Mouse (Mus musculus) heart, embryonic 10.5 days (tissue): ENCODE data around the gene Gtf2i. TPM values are rescaled to one million over a fixed set of nuclear protein-coding genes. Genes with fewer than 3 reads are reported as not detected.
A peak's percentile ranks its signal among the peaks of the same experiment; 100 is the strongest.
"Not testable (repeated sequence)": the region's sequence is repeated elsewhere in the genome, so short reads cannot be mapped to it uniquely, and the experiment has no call there.

Experiments used
- DNase-seq: peaks from one replicate; pipeline ENCODE4 v3.0.0-alpha.2; 2017; ENCODE audit warnings: low spot score
- H3K27ac ChIP-seq: fragments of 300-500 bp; sonication (generic); 2 replicates; pipeline ENCODE4 v1.5.1; 2016; ENCODE audit warnings: mild to moderate bottlenecking
- H3K27me3 ChIP-seq: fragments of 300-500 bp; sonication (generic); 2 replicates; pipeline ENCODE4 v1.6.1; 2016; ENCODE audit warnings: mild to moderate bottlenecking; ENCODE audit not compliant: poor library complexity, insufficient read depth, severe bottlenecking
- H3K36me3 ChIP-seq: fragments of 300-500 bp; sonication (generic); 2 replicates; pipeline ENCODE4 v1.6.1; 2016; ENCODE audit warnings: mild to moderate bottlenecking, moderate library complexity
- H3K4me1 ChIP-seq: fragments of 300-500 bp; sonication (generic); 2 replicates; pipeline ENCODE4 v1.6.1; 2016; ENCODE audit warnings: mild to moderate bottlenecking
- H3K4me3 ChIP-seq: fragments of 300-500 bp; sonication (generic); 2 replicates; pipeline ENCODE4 v1.5.1; 2016; ENCODE audit warnings: mild to moderate bottlenecking, moderate library complexity
- H3K9me3 ChIP-seq: fragments of 300-500 bp; sonication (generic); 2 replicates; pipeline ENCODE4 v1.6.1; 2016; ENCODE audit warnings: mild to moderate bottlenecking, moderate library complexity
- WGBS: fragments of 180-500 bp; shearing (Covaris S2); methylation state at CpG from one replicate; pipeline ENCODE4 v1.1.7; 2016; 5-methylcytosine and 5-hydroxymethylcytosine counted together
- polyA plus RNA-seq: library from polyadenylated mRNA; unstranded; fragments of >200 nt; fragmentation: Nextera tagmentation; extraction: Ambion mirVana; gene quantifications from 2 replicates; pipeline ENCODE4 v1.2.1, GENCODE M21; 2016

Gene Gtf2i
- 130 and 141 TPM in 2 replicates for polyA plus RNA-seq

DNA sequence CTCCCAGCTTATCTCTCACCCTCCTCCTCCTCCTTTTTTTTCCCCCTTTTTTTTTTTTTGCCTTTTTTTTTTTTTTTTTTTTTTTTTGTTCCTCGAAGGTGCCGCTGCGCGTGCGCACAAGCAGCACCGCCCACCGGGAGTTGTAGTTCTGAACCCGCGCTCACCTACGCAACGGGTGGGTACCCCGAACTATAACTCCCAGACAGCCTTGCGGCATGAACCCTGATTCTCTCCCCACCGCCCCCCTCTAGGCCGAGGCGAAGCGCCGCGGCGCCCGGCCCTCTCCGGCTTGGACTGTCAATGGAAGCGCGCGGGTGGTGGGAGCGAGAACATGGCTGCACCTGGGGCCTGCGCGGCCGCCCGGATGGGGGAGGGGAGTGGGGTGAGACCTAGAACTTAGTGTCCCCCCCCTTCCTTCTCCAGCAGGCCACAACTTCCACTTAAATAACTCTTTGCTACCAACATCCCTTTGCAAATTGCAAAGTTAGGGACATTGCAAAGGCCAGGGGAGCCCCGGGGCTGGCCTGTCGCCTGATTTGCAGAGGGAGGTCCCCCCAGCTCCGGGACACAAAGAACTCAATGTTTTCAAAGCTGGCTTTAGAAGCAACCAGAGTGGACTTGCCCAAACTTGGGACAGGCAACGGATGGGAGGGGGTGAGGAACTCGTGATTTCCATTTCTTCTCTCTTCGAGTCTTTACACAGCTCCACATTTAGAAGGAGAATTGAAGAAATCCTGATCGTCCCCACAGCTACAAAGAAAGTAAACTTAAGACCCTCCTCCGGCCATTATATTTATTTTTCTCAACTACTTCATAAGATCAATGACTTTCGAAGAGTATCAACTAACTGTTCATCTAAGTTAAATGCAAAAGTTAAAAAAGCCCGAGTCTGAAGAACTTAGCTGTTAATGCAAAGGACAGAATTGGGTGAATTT lies at the start of gene Gtf2i:
Gene Gtf2i, minus strand, starts transcription at position 73 of the 935 bp plus-strand sequence.
- peak; percentile 98 for DNase-seq
- Histone ChIP-seq H3K27me3 (no peaks in the 10 kb centered on the region), H3K36me3 (peaks cover 22% of the 10 kb centered on the region), H3K9me3 (no peaks in the 10 kb centered on the region), H3K4me1 (peaks cover 38% of the 10 kb centered on the region), H3K27ac (peak within 1 kb of the TSS; percentile 100), H3K4me3 (peak within 1 kb of the TSS; percentile 86)
- under 1% methylated on average over 40 of the region's 40 CpGs for WGBS

DNA sequence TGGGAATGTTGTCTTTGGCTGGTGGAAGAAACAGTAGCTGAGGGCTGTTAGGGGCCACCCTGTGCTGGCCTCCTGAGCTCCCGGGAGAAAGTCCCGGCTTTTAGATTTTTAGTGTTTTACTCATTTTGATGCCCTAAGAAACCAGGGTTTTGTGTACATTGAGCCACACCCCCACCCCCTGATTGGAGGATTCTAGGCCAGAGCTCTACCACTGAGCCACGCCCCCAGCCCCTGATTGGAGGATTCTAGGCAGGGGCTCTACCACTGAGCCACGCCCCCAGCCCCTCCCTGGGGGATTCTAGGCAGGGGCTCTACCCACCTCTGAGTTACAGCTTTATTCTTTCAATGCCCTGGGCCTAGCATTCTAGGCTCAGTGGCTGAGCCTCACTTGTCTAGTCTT lies 44.5 kb upstream of the Gtf2i start:
- no peak for DNase-seq
- Histone ChIP-seq H3K9me3 (no peaks in the 10 kb centered on the region), H3K4me3 (no peak overlapping the region), H3K36me3 (peaks cover 66% of the 10 kb centered on the region), H3K27ac (no peak overlapping the region), H3K4me1 (no peaks in the 10 kb centered on the region), H3K27me3 (no peaks in the 10 kb centered on the region)
- 88% methylated on average over 4 of the region's 4 CpGs for WGBS

DNA sequence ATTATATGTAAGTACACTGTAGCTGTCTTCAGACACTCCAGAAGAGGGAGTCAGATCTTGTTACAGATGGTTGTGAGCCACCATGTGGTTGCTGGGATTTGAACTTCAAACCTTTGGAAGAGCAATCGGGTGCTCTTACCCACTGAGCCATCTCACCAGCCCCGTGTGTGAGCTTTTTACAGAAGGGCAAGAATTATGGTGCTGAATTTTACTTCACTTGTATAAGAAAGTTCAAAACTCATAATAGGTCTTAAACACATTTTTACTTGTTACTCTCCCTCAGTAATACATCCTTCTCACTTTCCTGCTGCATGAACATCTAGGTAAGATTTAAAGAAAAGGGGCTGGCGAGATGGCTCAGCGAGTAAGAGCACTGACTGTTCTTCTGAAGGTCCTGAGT lies 40.8 kb upstream of the Gtf2i start:
- not testable (repeated sequence) for DNase-seq, H3K4me3 ChIP-seq, H3K9me3 ChIP-seq, H3K27me3 ChIP-seq, H3K27ac ChIP-seq
- Histone ChIP-seq H3K36me3 (peaks cover 37% of the 10 kb centered on the region), H3K4me1 (peaks cover 23% of the 10 kb centered on the region)
- WGBS: 93% methylated on average over 4 of the region's 4 CpGs

DNA sequence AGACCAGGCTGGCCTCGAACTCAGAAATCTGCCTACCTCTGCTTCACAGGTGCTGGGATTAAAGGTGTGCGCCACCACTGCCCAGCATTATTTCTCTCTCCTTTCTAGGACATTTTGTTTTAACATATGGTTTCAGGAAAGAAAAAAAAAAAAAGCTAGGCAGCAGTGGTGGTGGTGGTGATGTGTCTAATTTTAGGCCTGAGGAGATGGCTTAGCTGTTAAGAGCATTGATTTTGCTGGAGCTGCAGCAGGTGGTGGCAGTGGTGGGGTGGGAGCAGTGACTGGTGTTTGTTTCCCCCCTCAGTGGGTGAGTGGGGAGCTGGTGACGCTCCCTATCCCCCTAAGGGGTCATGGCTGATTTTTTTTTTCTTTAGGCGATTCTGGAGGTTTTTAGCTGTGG lies 38.6 kb upstream of the Gtf2i start:
- no peak overlapping the region for H3K4me3 ChIP-seq
- no peak for DNase-seq
- WGBS: 62% methylated on average over 4 of the region's 4 CpGs
- H3K27ac ChIP-seq: no peak overlapping the region
- peaks cover 15% of the 10 kb centered on the region for H3K36me3 ChIP-seq
- no peaks in the 10 kb centered on the region for H3K27me3 ChIP-seq
- H3K9me3 ChIP-seq: no peaks in the 10 kb centered on the region
- peaks cover 26% of the 10 kb centered on the region for H3K4me1 ChIP-seq

DNA sequence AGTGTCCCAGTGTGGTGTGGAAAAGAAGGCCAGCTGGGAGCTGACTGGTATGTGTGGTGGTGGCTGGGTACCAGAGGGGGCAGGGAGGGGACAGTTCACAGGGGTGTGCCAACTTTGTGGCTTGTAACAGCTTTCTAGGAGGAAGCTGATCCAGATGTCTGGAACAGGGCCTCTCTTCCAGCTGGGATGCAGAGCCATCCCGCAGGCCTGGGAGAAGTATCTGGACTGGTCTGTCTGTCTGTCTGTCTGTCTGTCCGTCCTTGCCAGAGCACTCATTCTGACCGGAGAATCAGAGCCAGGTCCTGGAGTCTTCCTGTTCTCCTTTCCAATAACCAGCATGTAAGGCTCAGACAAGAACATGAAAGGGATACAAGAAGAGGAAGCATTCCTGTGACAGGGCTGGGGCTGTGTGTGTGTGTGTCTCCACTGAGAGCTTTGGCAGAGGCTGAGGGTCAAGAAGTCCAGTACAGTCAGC lies 38.0 kb upstream of the Gtf2i start:
- 58% methylated on average over 3 of the region's 3 CpGs for WGBS
- H3K4me3 ChIP-seq: no peak overlapping the region
- H3K27ac ChIP-seq: peak overlapping the region; percentile 29; the same call in 1 of the 2 replicates
- peaks cover 26% of the 10 kb centered on the region for H3K4me1 ChIP-seq
- H3K27me3 ChIP-seq: no peaks in the 10 kb centered on the region
- no peak for DNase-seq
- H3K36me3 ChIP-seq: peaks cover 10% of the 10 kb centered on the region
- no peaks in the 10 kb centered on the region for H3K9me3 ChIP-seq

DNA sequence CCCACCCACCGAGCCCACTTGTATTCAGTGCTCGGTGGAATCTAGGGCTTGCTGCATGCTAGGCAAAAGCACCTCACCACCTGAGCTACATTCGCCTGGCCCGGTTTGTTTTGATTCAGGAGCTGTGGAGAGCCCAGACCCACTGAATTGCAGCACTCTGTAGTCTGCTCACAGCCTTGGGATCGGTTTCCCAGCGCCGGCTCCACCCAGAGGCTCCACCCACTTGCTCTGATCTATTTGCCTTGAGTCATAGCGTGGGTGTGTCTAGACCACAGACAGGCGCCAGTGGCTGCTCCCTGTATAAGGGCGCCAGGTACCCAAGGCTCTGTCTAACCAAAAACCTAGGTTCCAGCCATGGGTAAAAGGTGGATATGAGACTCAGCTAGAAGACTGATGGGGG lies 36.1 kb upstream of the Gtf2i start:
- Histone ChIP-seq H3K9me3 (no peaks in the 10 kb centered on the region), H3K4me3 (peak overlapping the region; percentile 22; the same call in 1 of the 2 replicates), H3K27ac (no peak overlapping the region), H3K27me3 (no peaks in the 10 kb centered on the region), H3K4me1 (peaks cover 26% of the 10 kb centered on the region), H3K36me3 (no peaks in the 10 kb centered on the region)
- WGBS: 14% methylated on average over 10 of the region's 10 CpGs
- peak; percentile 90 for DNase-seq

DNA sequence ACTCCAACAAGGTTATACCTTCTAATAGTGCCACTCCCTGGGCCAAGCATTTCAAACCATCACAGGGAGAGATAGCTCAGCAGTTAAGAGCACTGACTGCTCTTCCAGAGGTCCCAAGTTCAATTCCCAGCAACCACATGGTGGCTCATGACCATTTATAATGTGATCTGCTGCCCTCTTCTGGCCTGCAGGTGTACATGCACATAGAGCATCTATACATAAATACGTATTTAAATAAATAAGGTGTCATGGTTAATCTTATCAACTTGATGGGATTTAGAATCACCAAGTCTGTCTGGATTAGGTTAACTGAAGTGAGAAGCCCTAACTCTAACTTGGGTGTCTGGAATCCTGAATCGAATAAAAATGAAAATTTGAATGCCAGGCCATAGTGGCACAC lies 32.5 kb upstream of the Gtf2i start:
- Histone ChIP-seq H3K9me3 (no peaks in the 10 kb centered on the region), H3K27ac (no peak overlapping the region), H3K27me3 (no peaks in the 10 kb centered on the region), H3K4me3 (no peak overlapping the region), H3K4me1 (peaks cover 11% of the 10 kb centered on the region), H3K36me3 (no peaks in the 10 kb centered on the region)
- no peak for DNase-seq
- 78% methylated on average over 2 of the region's 2 CpGs for WGBS

DNA sequence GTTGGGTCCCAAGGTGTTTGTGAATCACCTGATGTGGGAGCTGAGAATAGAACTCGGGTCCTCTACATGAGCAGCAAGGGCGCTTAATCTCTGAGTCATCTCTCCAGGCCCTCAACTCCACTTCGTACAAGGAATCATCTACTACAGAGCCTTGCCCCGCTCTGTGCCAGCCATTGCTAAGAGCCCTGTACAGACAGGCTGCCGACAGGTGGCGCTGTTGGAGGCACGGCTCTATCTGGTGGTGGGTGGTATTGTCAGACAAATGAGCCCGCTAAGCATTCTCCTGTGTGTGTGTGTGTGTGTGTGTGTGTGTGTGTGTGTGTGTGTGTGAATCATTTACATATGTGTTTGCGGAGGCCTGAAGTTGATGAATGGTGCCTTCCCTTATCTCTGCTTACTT lies 30.9 kb upstream of the Gtf2i start:
- no peak for DNase-seq
- Histone ChIP-seq H3K4me1 (peaks cover 5% of the 10 kb centered on the region), H3K27ac (no peak overlapping the region), H3K27me3 (no peaks in the 10 kb centered on the region), H3K36me3 (no peaks in the 10 kb centered on the region), H3K9me3 (no peaks in the 10 kb centered on the region), H3K4me3 (no peak overlapping the region)
- WGBS: 79% methylated on average over 9 of the region's 9 CpGs

DNA sequence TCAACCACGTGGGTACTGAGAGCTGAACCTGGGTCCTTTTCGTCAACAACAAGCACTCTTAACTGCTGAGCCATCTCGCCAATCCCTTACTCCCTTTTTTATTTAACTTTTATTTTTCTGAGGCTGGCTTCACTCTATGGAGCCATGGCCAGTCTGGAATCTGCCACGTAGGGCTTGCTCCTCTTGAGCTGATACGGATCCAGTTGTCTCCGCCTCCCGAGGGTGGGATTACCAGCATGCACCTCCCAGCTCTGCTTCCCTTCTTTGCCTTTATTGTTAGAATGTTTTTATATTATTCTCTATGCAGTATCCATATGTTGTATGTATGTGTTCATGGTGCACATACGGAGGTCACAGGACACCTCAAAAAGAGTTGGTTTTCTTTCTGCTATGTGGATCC lies 29.5 kb upstream of the Gtf2i start:
- H3K4me3 ChIP-seq: no peak overlapping the region
- 69% methylated on average over 8 of the region's 8 CpGs for WGBS
- H3K4me1 ChIP-seq: peaks cover 4% of the 10 kb centered on the region

DNA sequence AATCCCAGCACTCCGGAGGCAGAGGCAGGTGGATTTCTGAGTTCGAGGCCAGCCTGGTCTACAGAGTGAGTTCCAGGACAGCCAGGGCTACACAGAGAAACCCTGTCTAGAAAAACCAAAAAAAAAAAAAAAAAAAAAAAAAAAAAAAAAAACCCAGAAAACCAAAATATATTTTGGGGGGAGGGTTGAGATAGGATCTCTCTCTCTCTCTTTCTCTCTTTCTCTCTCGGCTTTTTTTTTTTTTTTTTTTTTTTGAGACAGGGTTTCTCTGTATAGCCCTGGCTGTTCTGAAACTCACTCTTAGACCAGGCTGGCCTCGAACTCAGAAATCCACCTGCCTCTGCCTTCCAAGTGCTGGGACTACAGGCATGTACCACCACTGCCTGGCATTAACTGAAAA lies 29.0 kb upstream of the Gtf2i start:
- not testable (repeated sequence) for DNase-seq, H3K4me3 ChIP-seq, H3K4me1 ChIP-seq, H3K9me3 ChIP-seq, H3K36me3 ChIP-seq, H3K27ac ChIP-seq, H3K27me3 ChIP-seq
- WGBS: 97% methylated on average over 3 of the region's 4 CpGs

More for the DNA sequence above, 29.5 kb upstream of the Gtf2i start:
- Histone ChIP-seq H3K27me3 (no peaks in the 10 kb centered on the region), H3K36me3 (no peaks in the 10 kb centered on the region), H3K27ac (no peak overlapping the region), H3K9me3 (no peaks in the 10 kb centered on the region)
- DNase-seq: no peak

DNA sequence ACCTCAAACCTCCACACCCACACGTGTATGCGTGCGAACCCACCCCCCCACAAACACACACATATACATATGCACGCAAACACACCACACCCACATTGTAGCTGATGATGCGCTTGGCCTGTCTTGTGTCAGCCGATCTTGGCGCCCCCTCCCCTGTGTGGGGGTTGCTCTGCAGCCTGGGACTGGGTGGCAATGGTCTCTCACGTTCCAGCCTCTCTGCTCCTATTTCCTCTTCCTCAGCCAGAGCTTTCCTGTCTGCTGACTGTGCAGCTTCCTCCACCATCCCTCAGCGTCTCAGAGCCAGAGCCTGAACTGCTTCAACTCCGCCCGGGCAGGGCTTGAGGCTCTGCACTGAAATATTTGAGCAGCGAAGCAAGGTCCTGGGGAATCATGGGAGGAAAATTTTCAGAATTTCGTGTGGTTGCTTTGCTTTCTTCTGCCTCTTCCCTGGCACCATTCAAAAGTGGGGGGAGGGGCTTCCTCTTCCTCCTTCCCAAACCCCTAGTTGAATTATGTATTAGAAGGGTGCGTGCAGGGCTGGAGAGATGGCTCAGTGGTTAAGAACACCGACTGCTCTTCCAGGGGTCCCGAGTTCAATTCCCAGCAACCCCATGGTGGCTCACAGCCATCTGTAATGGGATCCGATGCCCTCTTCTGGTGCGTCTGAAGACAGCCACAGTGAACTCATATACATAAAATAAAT lies 28.1 kb upstream of the Gtf2i start:
- no peak overlapping the region for H3K27ac ChIP-seq
- H3K4me1 ChIP-seq: peaks cover 4% of the 10 kb centered on the region
- H3K36me3 ChIP-seq: no peaks in the 10 kb centered on the region
- no peaks in the 10 kb centered on the region for H3K27me3 ChIP-seq
- 69% methylated on average over 18 of the region's 18 CpGs for WGBS
- H3K9me3 ChIP-seq: no peaks in the 10 kb centered on the region
- DNase-seq: no peak
- no peak overlapping the region for H3K4me3 ChIP-seq

DNA sequence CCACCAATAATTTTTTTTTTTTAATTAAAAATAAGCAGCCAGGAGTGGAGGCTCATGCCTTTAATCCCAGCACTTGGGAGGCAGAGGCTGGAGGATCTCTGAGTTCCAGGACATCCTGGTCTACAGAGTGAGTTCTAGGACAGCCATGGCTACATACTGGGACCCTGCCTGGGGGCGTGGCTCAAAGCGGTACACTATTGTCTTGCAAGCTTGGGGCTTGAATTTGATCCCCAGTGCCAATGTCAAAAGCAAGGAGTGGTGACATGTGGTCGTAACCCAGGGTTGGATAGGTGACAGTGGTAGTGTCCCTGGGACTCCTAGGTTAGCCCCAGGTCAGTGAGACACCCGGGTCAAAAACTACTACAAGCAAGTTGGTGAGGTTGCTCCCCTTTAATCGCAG lies 27.2 kb upstream of the Gtf2i start:
- DNase-seq: no peak
- H3K36me3 ChIP-seq: no peaks in the 10 kb centered on the region
- 89% methylated on average over 5 of the region's 5 CpGs for WGBS

DNA sequence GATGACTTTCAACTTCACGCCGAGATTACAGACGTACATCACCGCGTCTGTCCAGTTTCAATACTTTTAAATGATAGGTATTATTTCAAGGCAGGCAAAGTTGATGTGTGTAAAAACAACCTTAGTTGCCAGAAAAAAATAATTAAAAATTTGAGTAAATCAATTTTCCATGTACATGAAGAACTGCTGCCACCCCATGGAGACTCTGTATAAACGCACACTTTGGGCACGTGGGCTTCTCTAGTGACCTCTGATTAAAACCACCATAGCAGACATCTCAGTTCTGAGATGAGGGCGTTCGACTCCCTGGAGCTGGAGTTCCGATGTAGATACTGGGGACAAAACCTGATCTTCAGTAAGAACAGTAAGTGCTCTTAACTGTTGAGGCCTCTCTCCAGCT lies 26.8 kb upstream of the Gtf2i start:
- no peaks in the 10 kb centered on the region for H3K36me3 ChIP-seq
- no peak overlapping the region for H3K4me3 ChIP-seq
- WGBS: 70% methylated on average over 10 of the region's 10 CpGs
- no peaks in the 10 kb centered on the region for H3K27me3 ChIP-seq
- no peaks in the 10 kb centered on the region for H3K9me3 ChIP-seq
- peaks cover 4% of the 10 kb centered on the region for H3K4me1 ChIP-seq
- H3K27ac ChIP-seq: no peak overlapping the region
- no peak for DNase-seq

More for the DNA sequence above, 27.2 kb upstream of the Gtf2i start:
- no peak overlapping the region for H3K27ac ChIP-seq
- H3K4me3 ChIP-seq: no peak overlapping the region
- no peaks in the 10 kb centered on the region for H3K27me3 ChIP-seq
- H3K4me1 ChIP-seq: peaks cover 4% of the 10 kb centered on the region
- no peaks in the 10 kb centered on the region for H3K9me3 ChIP-seq
